Mouse (Mus musculus): ENCODE data around the gene Gm4187.
"Not testable (repeated sequence)": the region's sequence is repeated elsewhere in the genome, so short reads cannot be mapped to it uniquely, and the experiment has no call there.

Gene Gm4187

DNA sequence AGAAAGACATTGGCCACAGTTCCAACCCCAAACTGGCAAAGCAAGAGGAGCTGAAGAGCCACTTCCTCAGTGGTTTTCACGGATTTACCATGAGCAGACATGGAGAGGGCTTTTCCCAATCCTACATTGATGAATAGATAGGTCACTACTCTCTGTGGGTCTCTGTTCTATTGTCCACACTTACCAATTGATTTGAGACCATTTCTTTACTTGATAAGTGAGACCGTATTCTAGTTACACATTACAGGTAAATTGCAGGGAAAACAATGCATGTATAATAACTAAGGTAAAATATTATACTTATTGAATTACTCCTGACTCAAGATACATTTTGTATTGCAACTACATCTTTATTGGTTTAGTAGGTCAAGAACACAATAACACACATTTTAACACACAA is at the start of gene Gm4187:
Gene Gm4187, minus strand, starts transcription at position 101 of the 400 bp plus-strand sequence.
- not testable (repeated sequence) for DNase-seq (ENCODE audit: low read depth)

DNA sequence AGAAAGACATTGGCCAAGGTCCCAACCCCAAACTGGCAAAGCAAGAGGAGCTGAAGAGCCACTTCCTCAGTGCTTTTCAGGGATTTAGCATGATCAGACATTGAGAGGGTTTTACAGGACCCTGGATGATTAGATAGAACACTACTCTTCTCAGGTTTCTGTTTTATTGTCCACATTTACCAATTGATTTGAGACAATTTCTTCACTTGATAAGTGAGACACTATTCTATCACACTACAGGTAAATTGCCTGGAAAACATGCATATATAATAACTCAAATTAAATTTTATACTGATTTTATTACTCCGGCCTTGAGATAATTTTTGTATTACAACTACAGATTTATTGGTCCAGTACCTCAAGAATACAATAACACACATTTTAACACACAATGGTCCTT is 41.4 kb upstream of the Gm4187 start, which contains the start of gene Gm8660:
Gene Gm8660, minus strand, starts transcription at position 101 of the 400 bp plus-strand sequence.
- DNase-seq (ENCODE audit: low read depth): not testable (repeated sequence)

All from fibroblast of lung, adult 2 months (primary cell).